Mouse (Mus musculus) 3134 (cell line): ENCODE data around the gene Cabp2.
"Not testable (repeated sequence)": the region's sequence is repeated elsewhere in the genome, so short reads cannot be mapped to it uniquely, and the experiment has no call there.

Source experiments
- DNase-seq: peaks from one replicate; pipeline ENCODE4 v3.0.0-alpha.2; 2011; ENCODE audit warnings: low spot score; ENCODE audit not compliant: insufficient read length; ENCODE audit errors: extremely low read depth

Gene Cabp2

GRCm38 (mm10) chr19:4121097-4121805, 39.9 kb downstream of the Cabp2 start:
- peak; percentile 95 for DNase-seq

GRCm38 (mm10) chr19:4121896-4122295, 40.5 kb downstream of the Cabp2 start:
- DNase-seq: not testable (repeated sequence)

- no peak for DNase-seq
Measured at GRCm38 (mm10) chr19:4122411-4123370, 41.3 kb downstream of the Cabp2 start.

- no peak for DNase-seq
Measured at GRCm38 (mm10) chr19:4124432-4124831, 43.1 kb downstream of the Cabp2 start.

GRCm38 (mm10) chr19:4125268-4125667, 43.9 kb downstream of the Cabp2 start:
- DNase-seq: not testable (repeated sequence)

GRCm38 (mm10) chr19:4125741-4126696, 44.6 kb downstream of the Cabp2 start, which contains the start of gene Aip:
Aip (minus strand) TSS chr19:4125858.
- DNase-seq: peak; percentile 99

- DNase-seq: peak; percentile 53
Measured at GRCm38 (mm10) chr19:4126759-4127495, 45.5 kb downstream of the Cabp2 start.

- no peak for DNase-seq
Measured at GRCm38 (mm10) chr19:4129462-4129861, 48.1 kb downstream of the Cabp2 start.

GRCm38 (mm10) chr19:4130106-4130505, 48.7 kb downstream of the Cabp2 start:
- DNase-seq: no peak

GRCm38 (mm10) chr19:4131075-4131474, 49.7 kb downstream of the Cabp2 start:
- no peak for DNase-seq

- no peak for DNase-seq
Measured at GRCm38 (mm10) chr19:4131768-4132167, 50.4 kb downstream of the Cabp2 start.

- peak; percentile 45 for DNase-seq
Measured at GRCm38 (mm10) chr19:4134354-4134753, 53.0 kb downstream of the Cabp2 start.

- DNase-seq: not testable (repeated sequence)
Measured at GRCm38 (mm10) chr19:4135229-4135962, 54.0 kb downstream of the Cabp2 start.

GRCm38 (mm10) chr19:4135963-4136345, 54.6 kb downstream of the Cabp2 start:
- DNase-seq: peak; percentile 66

GRCm38 (mm10) chr19:4136463-4136862, 55.1 kb downstream of the Cabp2 start:
- peak; percentile 36 for DNase-seq
